Mouse (Mus musculus): ENCODE measurements around the gene Lap3. TPM values are rescaled to one million over a fixed set of nuclear protein-coding genes. Genes with fewer than 3 reads are reported as not detected.
A peak's percentile ranks its signal among the peaks of the same experiment; 100 is the strongest.

Gene Lap3
- total RNA-seq (2021): 10 to 100 TPM; 54.3 to 58.7 TPM
- long read RNA-seq, experiment 1, transcript Lap3-201 (13 exons, 2,267 nt): major isoform, 25 of 34 reads
- long read RNA-seq, experiment 1, partial matches to known transcripts: 7 of 34 reads
- long read RNA-seq, experiment 1, other reads (novel, unspliced or antisense): 2 of 34 reads
- long read RNA-seq, experiment 2, transcript Lap3-201 (13 exons, 2,267 nt): major isoform, 31 of 48 reads
- long read RNA-seq, experiment 2, partial matches to known transcripts: 11 of 48 reads
- long read RNA-seq, experiment 2, other reads (novel, unspliced or antisense): 6 of 48 reads

- Histone ChIP-seq H3K27ac (peak within 1 kb of the TSS; percentile 92), H3K4me3 (peak within 1 kb of the TSS; percentile 66)
- peak; percentile 74 for TF ChIP-seq CTCF (conservative IDR thresholded peaks at IDR 0.05)
- DNase-seq (ENCODE audit: low spot score in 2 of 2): peak; percentile 97
Observed at GRCm38 (mm10) chr5:45493191-45494092, at the start of gene Lap3. TSS of gene Lap3 (plus strand) at chr5:45493374.

DNA sequence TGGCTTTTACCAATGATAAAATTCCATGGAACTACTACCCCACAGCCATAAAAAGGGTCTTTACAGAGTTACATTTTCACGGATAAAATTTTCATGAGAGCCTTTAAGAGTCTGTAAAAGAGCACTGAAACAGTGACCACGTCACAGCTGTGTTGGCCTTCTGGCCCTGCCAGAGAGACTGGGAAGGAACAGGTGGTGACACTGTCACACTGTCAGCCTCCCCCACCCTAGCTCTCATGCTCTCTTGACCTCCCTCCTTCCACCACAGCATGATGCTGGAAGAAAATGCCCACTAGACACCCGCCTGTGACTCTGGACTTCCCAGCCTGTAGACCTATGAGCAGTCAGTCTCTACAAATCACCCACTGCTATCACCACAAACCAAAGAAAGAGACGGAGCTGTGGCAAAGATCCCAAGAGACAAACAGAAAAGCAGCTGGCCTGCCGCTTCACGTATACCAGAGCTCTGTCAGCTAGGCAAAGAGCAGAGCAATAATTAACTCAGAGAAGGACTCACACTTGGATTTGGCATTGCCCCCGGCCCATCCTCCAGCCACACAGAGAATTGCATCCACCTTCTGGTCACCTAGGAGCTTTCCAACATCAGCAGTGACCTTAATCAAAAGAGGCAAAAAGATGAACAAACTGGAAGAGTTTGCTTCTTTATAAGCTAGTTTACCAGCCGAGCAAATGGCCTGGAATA lies 48.9 kb upstream of the Lap3 start:
- no peak overlapping the region for H3K4me3 ChIP-seq
- H3K27ac ChIP-seq: no peak overlapping the region
- DNase-seq (ENCODE audit: low spot score in 2 of 2): no peak
- no peak for TF ChIP-seq CTCF (conservative IDR thresholded peaks at IDR 0.05)

DNA sequence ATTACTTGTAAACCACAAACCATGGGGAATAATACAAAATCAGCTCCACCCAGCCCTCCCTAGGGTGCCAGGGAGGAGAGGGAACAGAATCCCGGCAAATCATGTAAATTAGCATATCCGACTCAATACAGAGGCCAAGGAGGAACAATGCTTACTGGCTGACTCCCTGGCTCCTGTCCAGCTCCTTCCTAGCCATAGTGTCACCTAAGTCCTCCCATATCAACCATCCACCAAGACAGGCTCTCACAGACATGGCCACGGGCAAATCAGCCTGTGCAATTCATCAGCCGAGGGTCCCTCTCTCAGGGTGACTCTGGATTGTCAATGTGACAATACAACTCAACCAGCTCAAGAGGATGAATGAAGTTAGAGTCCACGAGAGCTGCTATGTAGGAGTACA lies 44.5 kb upstream of the Lap3 start:
- no peak for TF ChIP-seq CTCF (conservative IDR thresholded peaks at IDR 0.05)
- Histone ChIP-seq H3K4me3 (peak overlapping the region; percentile 63), H3K27ac (peak overlapping the region; percentile 46; the same call in 1 of the 2 replicates)
- DNase-seq (ENCODE audit: low spot score in 2 of 2): no peak

DNA sequence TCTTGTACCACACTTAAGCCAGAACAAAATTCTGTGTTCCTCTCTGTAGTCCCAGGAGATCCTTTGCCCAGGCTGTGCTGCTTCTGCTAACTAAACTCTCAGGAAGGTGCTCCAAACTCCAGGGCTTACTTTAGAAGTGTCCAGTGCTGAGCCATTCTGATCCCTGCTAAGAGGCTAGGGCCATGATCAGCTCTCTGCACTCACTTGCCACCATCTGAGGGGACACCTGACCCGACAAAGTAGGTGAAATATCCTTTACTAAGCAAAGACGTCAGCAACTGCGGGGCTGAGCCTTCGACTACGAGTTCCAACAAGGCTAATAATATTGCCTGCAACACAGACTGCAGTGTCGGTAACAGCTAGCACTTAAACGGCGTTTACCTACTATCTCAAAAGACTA lies 44.0 kb upstream of the Lap3 start:
- no peak for TF ChIP-seq CTCF (conservative IDR thresholded peaks at IDR 0.05)
- no peak for DNase-seq (ENCODE audit: low spot score in 2 of 2)
- H3K4me3 ChIP-seq: peak overlapping the region; percentile 63
- peak overlapping the region; percentile 79 for H3K27ac ChIP-seq

GRCm38 (mm10) chr5:45449831-45450716 lies 43.1 kb upstream of the Lap3 start, which contains the start of gene Qdpr:
TSS of gene Qdpr (minus strand) at chr5:45450236.
- Histone ChIP-seq H3K4me3 (peak within 1 kb of the TSS; percentile 63), H3K27ac (peak within 1 kb of the TSS; percentile 79)
- DNase-seq (ENCODE audit: low spot score in 2 of 2): peak; percentile 90 to 96
- TF ChIP-seq CTCF (conservative IDR thresholded peaks at IDR 0.05): peak; percentile 36; the same call in 1 of the 2 replicates

DNA sequence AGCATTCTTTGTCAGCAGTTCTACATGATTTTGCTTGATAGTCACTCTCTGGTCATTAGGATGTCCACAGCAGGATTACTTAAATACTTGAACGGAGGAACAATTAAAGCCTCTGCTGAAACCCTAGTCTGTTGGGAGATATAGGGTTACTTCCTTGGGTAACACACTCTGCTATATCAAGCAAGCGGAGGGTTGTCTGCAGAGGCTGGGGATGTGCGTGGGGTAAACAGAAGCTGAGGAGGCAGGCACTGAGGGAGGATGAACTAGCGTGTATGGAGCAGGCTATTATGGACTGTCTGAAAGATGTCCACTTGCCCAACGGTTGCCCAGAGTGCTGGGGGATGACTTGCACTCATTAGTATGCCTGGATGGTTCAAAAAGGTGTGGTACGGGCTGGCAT lies 39.7 kb upstream of the Lap3 start, which contains the start of gene Clrn2:
Gene Clrn2, plus strand, starts transcription at position 301 of the 400 bp plus-strand sequence.
- no peak for TF ChIP-seq CTCF (conservative IDR thresholded peaks at IDR 0.05)
- H3K4me3 ChIP-seq: no peak within 1 kb of the TSS
- no peak for DNase-seq (ENCODE audit: low spot score in 2 of 2)
- no peak within 1 kb of the TSS for H3K27ac ChIP-seq

GRCm38 (mm10) chr5:45454456-45454855 lies 38.7 kb upstream of the Lap3 start:
- Histone ChIP-seq H3K27ac (no peak overlapping the region), H3K4me3 (no peak overlapping the region)
- DNase-seq (ENCODE audit: low spot score in 2 of 2): no peak
- no peak for TF ChIP-seq CTCF (conservative IDR thresholded peaks at IDR 0.05)

DNA sequence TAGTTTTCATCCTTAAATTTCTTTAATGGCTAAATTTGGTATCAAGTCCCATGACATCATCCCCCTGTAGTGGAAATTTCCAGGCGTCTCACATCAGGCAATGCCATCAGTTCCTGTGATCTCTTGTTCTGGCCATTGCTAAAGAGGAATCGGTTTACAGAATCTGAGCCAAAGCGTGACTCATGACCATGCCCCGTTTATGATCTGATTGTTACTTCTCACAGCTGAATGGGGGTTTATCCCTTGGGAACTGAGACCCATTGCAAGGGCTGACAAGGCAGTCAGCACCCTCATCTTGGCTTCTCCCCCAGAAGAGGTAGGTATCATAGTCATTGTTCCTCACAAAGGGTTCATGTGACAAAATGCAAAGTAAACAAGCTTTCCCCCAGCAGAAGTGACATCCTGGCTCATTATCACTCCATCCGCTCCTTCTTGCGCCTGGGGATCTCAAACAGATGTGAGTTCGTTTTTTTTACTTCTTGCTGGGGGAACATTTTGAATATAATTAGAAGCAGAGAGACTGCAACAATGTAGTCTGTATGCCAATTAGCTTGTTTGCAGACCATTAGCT lies 20.2 kb upstream of the Lap3 start:
- DNase-seq (ENCODE audit: low spot score in 2 of 2): peak; percentile 18 to 46
- no peak for TF ChIP-seq CTCF (conservative IDR thresholded peaks at IDR 0.05)
- H3K4me3 ChIP-seq: no peak overlapping the region
- H3K27ac ChIP-seq: peak overlapping the region; percentile 71

DNA sequence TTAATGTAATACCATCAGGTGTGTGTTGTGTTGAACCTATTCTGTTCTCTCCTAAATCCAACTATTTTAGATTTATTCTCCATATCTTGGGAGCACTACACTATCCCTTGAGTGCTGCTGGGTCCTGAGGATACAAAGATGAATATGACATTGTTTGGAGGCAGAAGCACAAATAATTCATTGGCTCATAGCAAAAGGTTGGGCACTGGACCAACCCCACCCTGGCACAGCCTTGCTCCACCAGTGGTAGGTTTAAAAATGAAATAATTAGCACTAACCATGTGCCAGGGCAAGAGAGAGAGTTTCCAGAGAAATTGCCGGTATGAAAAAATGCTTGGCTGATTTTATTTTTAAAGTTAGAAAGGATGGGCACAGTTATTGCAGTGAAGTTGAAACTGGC lies 19.7 kb upstream of the Lap3 start:
- Histone ChIP-seq H3K27ac (peak overlapping the region; percentile 71), H3K4me3 (no peak overlapping the region)
- TF ChIP-seq CTCF (conservative IDR thresholded peaks at IDR 0.05): no peak
- no peak for DNase-seq (ENCODE audit: low spot score in 2 of 2)

DNA sequence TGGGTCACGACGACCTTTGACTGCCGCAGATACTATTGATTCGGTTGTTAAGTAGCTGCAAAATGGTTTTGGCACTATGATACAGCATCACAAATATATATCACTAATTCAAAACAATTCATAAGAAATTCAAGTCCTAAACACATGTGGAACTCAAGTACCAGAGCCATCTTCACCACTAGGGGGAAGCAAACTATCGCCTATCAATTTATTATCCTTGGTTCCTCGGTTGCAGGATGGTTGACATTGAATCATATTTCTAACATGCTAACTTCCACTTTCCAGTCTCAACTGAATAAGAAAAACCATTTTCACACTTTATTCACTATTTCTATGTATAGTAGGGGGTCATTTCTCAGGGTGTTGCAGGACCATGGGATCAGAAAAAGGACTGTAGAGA lies 19.0 kb upstream of the Lap3 start:
- DNase-seq (ENCODE audit: low spot score in 2 of 2): peak; percentile 72 to 78
- Histone ChIP-seq H3K27ac (peak overlapping the region; percentile 71), H3K4me3 (no peak overlapping the region)
- peak; percentile 91 for TF ChIP-seq CTCF (conservative IDR thresholded peaks at IDR 0.05)

DNA sequence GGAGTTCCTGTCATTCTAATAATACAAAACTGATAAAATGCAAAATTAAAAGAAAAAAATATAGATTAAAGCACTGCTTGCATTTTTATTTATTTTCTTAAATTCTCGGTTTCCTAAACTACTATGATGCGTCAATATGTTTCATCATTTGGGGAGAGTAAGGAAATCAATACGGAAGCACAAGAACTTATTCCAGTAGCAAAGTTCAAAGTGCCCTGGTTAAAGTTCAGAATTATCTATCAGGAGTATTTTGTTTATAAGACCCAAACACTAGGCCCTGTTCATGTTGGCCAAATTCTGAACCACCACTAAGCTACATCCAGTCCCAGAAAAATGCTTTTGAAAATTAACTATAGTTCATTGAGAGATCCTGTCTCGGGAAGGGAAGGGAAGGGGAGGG lies 18.4 kb upstream of the Lap3 start:
- no peak for TF ChIP-seq CTCF (conservative IDR thresholded peaks at IDR 0.05)
- H3K4me3 ChIP-seq: no peak overlapping the region
- no peak for DNase-seq (ENCODE audit: low spot score in 2 of 2)
- H3K27ac ChIP-seq: peak overlapping the region; percentile 54; the same call in 1 of the 2 replicates

Measured in layer of hippocampus, adult 2 months (tissue).